Mouse (Mus musculus): ENCODE data around the gene Magix.
"Not testable (repeated sequence)": the region's sequence is repeated elsewhere in the genome, so short reads cannot be mapped to it uniquely, and the experiment has no call there.

The Magix gene

GRCm38 (mm10) chrX:7680864-7681263 is at the start of gene Magix:
Magix (minus strand) TSS chrX:7681251.
- DNase-seq (ENCODE audit: low read depth, low spot score): no peak

- DNase-seq (ENCODE audit: low read depth, low spot score): no peak
Measured at GRCm38 (mm10) chrX:7728922-7729265, 47.8 kb upstream of the Magix start.

- DNase-seq (ENCODE audit: low read depth, low spot score): peak; percentile 67
Measured at GRCm38 (mm10) chrX:7728215-7728921, 47.3 kb upstream of the Magix start, which contains the start of gene Praf2. Praf2 (plus strand) TSS chrX:7728439.

- DNase-seq (ENCODE audit: low read depth, low spot score): no peak
Measured at GRCm38 (mm10) chrX:7727176-7727575, 46.1 kb upstream of the Magix start.

- DNase-seq (ENCODE audit: low read depth, low spot score): no peak
Measured at GRCm38 (mm10) chrX:7725841-7726240, 44.8 kb upstream of the Magix start.

GRCm38 (mm10) chrX:7724135-7724534 is 43.1 kb upstream of the Magix start:
- no peak for DNase-seq (ENCODE audit: low read depth, low spot score)

- no peak for DNase-seq (ENCODE audit: low read depth, low spot score)
Measured at GRCm38 (mm10) chrX:7722691-7723090, 41.6 kb upstream of the Magix start.

GRCm38 (mm10) chrX:7722282-7722611 is 41.2 kb upstream of the Magix start:
- no peak for DNase-seq (ENCODE audit: low read depth, low spot score)

- DNase-seq (ENCODE audit: low read depth, low spot score): peak; percentile 69
Measured at GRCm38 (mm10) chrX:7721514-7722281, 40.6 kb upstream of the Magix start, which contains the start of gene Gm45208. Gm45208 (plus strand) TSS chrX:7722245.

GRCm38 (mm10) chrX:7716058-7716457 is 35.0 kb upstream of the Magix start:
- DNase-seq (ENCODE audit: low read depth, low spot score): not testable (repeated sequence)

- peak; percentile 89 for DNase-seq (ENCODE audit: low read depth, low spot score)
Measured at GRCm38 (mm10) chrX:7714135-7714899, 33.3 kb upstream of the Magix start, which contains the start of gene Wdr45. Wdr45 (plus strand) TSS chrX:7714333.

- not testable (repeated sequence) for DNase-seq (ENCODE audit: low read depth, low spot score)
Measured at GRCm38 (mm10) chrX:7713764-7714134, 32.7 kb upstream of the Magix start.

- DNase-seq (ENCODE audit: low read depth, low spot score): peak; percentile 76
Measured at GRCm38 (mm10) chrX:7696954-7697381, 15.9 kb upstream of the Magix start, which contains the start of gene Gpkow. Gpkow (plus strand) TSS chrX:7697131.

- no peak for DNase-seq (ENCODE audit: low read depth, low spot score)
Measured at GRCm38 (mm10) chrX:7696520-7696919, 15.5 kb upstream of the Magix start.

GRCm38 (mm10) chrX:7692862-7693261 is 11.8 kb upstream of the Magix start:
- DNase-seq (ENCODE audit: low read depth, low spot score): no peak

GRCm38 (mm10) chrX:7690486-7690885 is 9.4 kb upstream of the Magix start:
- DNase-seq (ENCODE audit: low read depth, low spot score): no peak

GRCm38 (mm10) chrX:7688321-7688720 is 7.3 kb upstream of the Magix start:
- no peak for DNase-seq (ENCODE audit: low read depth, low spot score)

GRCm38 (mm10) chrX:7680057-7680412 is 1.0 kb downstream of the Magix start:
- no peak for DNase-seq (ENCODE audit: low read depth, low spot score)

GRCm38 (mm10) chrX:7679405-7680056 is 1.5 kb downstream of the Magix start:
- DNase-seq (ENCODE audit: low read depth, low spot score): peak; percentile 52

GRCm38 (mm10) chrX:7678986-7679385 is 2.1 kb downstream of the Magix start:
- no peak for DNase-seq (ENCODE audit: low read depth, low spot score)

- DNase-seq (ENCODE audit: low read depth, low spot score): no peak
Measured at GRCm38 (mm10) chrX:7675001-7675380, 6.1 kb downstream of the Magix start.

Measured in retina, adult 2 months (tissue).